Mouse (Mus musculus) ES-E14 (cell line): ENCODE data around the gene Hoxc12.

Source experiments
- HCFC1 ChIP-seq: IDR thresholded peaks from 2 replicates; pipeline ENCODE4 v1.6.1; 2012; ENCODE audit warnings: low read length, inconsistent platforms, borderline replicate concordance; ENCODE audit not compliant: insufficient read depth
- MAFK ChIP-seq: IDR thresholded peaks from 2 replicates; pipeline ENCODE4 v1.6.1; 2014; ENCODE audit warnings: mild to moderate bottlenecking, low read depth, low read length, inconsistent platforms; ENCODE audit not compliant: insufficient read depth
- ZC3H11A ChIP-seq: IDR thresholded peaks from 2 replicates; pipeline ENCODE4 v1.6.1; 2012; ENCODE audit warnings: low read depth, mild to moderate bottlenecking, inconsistent platforms, low read length, borderline replicate concordance
- ZNF384 ChIP-seq: IDR thresholded peaks from 2 replicates; pipeline ENCODE4 v1.6.1; 2012; ENCODE audit warnings: low read depth, low read length, inconsistent platforms

GRCm38 (mm10) chr15:102956906-102957305 lies 20.3 kb downstream of the Hoxc12 start:
- TF ChIP-seq HCFC1 (no peak), ZC3H11A (no peak), ZNF384 (no peak), MAFK (no peak)
